Mouse (Mus musculus) urinary bladder, postnatal 25 days (tissue): ENCODE data around the gene Cda.
A peak's percentile ranks its signal among the peaks of the same experiment; 100 is the strongest.

Experiments used
- DNase-seq: peaks from one replicate; pipeline ENCODE4 v3.0.0; 2022; ENCODE audit warnings: low spot score

Cda gene

DNA sequence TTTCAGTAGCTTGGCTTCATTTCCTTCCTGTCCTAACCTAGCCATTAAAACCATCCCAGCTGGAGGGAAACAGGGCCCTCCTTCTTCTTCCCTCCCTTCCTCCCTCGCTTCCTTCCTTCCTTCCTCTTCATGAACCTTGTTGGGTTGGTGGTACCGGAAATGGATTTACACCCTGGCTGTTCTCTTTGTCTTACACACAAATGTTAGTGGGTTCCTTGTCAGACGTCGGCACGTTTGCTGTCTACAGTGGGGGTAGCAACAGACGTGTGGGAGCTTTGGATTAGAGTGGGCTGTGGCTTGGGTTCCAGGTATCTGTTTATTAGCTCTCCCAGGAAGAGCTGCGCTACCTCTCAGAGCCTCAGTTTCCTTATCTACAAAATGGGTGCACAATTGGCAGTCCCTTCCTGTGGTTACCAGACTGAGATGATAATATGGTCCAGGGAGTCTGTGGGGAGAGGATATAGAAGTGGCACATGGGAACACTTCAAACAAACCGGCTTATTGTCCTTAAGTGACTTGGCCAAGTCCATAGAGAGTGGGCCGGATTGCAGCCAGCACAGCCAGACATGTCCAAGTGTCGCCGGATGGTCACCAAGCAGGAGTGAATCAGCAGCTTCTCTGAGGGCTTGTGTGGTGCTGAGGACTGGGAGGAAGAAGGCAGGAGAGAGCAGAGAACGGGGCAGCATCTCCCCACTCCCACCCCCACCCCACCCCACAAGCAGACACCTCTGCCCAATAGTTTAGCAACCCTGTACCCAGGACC is 887 bp upstream of the Cda start:
- no peak for DNase-seq

DNA sequence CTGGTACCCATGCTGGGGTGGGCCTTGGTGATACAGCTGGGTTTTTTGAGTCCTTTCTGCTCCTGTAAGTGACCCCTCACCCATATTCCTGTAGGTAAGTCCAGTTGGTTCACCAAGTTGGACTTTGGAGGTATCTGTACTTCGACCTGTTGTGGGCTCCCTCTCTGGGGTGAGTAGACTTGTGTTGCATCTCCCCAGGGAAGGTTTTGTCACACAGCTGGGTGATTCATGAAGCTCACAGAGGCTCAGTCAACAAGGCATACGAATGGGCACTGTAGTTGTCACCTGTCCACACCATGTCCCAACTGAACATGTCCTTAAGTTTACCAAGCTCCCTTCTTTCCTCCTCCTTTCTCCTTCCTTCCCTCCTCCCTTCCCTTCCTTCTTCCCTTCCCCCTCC is 1.2 kb downstream of the Cda start:
- no peak for DNase-seq

DNA sequence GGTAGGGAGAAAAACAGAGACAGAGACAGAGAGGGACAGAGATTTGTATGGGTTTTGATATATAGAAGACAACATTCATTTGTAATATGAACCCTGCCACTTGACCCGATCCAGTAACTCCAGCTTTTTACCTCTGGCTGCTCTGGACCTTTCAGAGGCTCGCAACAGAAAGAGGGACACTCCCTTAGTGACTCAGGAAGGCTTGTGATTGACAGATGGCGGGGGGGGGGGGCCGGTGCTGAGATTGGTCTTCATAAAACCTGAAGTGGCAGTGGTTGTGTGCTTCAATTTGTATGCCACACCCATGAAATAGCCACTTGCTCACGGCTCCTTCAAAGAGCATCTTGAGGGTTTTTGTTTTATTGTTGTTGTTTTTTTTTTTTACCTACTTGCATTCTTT is 4.3 kb downstream of the Cda start:
- DNase-seq, result no peak

DNA sequence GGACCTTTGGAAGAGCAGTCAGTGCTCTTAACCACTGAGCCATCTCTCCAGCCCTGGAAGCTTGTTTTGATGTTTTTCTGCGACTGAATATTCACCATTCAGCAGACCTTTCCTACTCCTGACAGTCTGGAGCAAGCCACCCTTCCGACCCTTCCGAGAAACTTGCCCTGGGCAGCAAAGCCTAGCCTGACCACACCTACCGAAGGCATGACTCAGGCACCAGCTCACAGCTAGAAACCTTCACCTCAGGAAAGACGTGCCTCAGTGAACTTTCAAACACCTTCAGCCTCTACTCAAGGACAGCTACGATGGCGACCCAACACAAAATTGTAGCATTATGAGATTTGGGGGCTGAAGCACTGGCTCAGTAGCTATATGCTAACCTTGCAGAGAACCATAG is 4.9 kb downstream of the Cda start:
- DNase-seq, result no peak

DNA sequence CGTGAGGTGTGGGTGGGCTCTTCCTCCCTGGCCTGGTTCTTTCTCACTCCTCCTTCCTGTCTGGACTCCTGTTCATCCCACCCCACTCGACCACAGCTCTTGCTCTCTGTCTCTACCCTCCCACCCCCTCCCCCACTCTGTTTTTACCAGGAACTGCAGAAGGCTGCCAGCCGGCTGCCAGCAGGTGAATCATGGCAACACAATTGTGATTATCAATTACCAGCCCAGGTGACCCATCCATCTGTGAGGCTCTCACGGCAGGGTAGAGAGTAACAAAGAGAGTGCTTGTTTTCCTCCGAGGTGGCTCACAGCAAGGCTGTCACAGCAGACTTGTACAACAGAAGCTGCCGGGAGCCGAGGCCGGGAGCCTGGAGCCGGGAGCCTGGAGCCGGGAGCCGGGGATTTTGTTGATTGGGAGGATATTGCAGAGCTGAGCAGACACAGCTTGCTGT is 6.4 kb downstream of the Cda start:
- no peak for DNase-seq

DNA sequence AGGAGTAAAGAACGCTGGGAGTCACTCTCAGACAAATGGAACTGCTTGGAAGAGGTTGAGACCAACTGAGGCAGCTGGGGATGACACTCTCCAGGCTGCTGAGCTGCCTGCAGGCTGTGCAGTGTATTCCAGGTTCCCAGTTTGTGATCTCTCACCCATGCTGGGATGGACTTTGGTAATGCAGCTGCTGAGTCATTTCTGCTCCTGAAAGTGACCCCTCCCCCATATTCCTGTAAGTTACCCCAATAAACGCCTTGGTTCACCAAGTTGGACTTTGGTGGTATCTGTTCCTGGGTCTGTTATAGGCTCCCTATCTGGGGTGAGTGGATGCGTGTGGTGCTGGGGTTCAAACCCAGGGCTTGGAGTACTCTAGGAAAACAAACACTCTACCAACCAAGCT is 9.6 kb downstream of the Cda start:
- no peak for DNase-seq

DNA sequence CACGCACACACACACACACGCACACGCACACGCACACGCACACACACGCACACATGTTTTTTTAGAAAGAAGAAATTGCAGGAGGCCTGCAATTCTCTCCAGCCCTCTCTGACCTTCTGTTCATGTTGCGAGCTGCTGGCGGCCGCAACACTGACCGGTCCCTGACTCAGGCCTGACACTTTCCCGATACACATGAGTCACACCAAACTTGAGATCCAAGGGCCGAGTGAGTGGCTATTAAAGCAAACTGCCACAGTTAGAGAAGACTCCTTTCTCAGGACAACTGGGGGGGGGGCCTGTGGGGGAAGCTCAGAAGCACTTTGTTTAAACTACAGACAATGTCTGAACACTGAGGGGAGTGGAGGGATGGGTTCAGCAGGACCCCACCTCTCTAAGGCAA is 11.2 kb downstream of the Cda start:
- no peak for DNase-seq

DNA sequence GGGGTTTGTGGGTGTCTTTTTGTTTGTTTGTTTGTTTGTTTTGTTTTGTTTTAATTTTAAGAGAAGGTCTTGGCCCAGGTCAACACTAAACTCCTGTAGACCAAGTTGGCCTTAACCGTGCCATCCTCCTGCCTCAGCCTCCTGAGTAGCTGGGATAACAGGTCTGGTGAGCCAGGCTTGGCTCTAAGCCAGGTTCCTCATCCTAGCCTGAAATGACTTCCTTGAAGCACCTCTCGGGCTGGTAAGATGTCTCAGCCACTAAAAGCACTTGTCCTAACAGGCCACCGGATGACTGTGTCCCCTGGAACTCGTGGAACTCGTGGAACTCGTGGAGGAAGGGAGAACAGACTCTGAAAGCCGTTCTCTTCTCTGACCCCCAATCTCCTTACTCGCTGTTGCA is 11.7 kb downstream of the Cda start:
- DNase-seq, result peak; percentile 59

DNA sequence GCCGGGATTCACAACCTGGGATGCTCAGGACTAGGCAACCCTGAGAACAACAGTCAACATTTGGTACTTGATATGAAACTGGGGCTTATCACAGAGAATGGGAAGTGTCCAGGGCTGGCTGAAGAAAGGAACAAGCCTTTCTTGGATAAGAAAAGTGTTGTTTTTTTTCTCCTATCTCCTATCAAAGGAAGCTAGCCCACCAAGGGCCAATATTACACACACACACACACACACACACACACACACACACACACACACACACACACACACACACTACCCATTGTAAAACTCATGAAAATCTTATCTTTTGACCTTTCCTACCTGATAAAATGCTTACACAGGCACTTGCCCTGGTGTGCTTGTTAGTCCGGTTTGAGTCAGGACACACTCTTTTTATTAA is 12.3 kb downstream of the Cda start:
- DNase-seq, result no peak

DNA sequence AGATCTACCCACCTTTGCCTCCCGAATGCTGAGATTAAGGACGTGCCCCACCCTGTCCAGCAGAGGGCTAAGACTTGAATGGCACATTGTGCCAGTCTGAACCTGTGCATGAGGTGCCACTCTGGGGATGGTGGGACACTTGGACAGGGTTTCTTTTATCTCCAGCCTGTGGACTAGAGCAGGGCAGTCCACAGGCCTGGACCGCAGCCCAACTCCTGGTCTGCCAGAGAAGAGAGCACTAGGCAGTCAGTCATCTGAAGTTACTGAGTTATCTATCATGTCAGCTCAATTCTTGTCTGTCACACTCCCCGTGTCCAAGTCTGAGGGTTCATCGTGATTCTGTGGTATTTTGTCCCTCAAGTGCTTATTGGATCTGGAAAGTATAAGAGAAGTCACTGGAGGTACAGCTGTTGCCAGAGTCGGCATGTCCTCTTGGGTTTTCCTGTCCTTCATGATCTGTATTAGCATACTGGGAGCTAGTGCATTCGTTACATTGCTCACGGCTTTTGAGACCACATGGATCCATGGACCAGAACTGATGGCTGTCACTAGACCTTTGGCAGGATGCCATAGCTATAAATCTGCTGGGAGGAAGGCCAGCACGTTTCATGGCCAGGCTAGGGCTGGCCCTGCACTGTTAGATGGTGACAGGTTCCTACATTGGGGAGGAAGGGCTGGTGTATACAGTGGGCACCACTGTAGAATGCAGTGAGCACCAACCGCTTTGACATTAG is 14.2 kb downstream of the Cda start:
- DNase-seq, result no peak

DNA sequence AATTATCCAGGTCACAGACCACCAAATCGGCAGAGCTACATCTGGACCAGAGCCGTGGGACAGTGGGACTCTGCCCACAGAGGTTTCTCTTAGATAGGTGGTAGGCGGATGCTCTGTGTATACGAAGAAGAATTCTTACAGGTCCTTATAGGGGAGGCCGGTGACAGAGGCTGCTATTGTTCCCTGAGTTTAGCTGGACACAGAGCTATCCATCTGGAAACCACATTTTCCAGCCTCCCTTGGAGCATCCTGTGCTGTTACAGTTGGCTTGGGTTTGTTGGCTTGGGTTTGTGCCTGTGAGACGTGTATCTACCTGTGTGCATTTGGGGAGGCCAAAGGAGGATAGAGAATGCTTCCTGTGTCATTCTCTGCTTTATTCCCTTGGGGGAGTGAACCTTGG is 15.1 kb downstream of the Cda start:
- DNase-seq, result no peak

DNA sequence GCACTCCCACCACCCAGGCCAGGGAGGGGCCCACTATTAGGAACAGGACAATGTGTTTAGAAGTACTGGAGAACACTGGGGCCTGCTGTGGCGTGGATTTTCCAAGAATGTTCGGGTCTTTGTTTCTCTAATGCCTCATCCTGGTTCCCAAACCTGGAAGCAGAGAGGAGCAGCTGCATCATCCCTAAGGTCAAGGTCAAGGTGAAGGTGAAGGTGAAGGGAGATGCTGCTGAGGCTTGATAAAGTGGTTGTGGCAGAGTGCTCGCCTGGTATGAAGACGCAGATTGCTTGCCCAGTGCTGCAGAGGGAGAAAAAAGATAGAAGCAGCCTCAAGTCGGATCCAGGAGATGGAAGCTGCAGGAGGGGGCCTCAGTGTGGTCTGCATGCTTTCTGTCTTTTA is 16.0 kb downstream of the Cda start:
- no peak for DNase-seq

DNA sequence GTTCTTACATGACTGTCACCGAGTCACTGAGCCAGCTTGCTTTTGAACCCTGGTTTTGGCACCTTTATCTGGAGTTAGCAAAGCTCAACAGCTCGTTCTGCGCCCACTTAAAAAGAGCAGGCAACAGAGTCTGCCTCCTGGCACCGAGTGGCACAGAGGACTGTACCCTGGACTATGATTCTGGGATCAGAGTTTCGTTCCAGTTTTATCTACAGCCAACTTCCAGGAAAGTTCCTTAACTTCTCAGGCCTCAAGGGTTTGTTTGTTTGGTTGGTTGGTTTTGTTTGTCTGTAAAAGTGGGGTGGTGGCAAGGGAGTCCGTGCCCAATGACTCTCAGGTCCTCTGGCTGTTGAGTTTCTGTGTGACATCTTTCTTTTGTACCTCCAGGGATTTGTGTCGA is 19.1 kb downstream of the Cda start:
- DNase-seq, result no peak

DNA sequence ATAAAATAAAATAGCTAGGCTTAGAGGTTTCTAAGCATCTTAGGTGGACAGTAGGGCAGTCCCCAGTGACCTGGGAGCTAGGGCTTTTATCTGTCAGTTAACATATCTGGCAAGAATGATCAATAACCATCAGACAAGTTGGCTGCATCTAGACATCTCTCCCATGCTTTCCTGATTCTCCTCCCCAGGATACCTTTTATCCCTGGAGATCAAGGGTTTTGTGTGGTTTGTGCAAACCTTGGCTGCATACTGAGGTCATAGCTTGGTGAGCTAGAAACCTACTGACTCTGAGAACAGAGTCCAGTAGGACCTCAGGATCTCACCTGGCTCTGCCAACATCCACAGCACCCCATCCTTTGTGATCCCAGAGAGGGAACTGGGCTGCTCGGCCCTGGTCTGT is 20.5 kb downstream of the Cda start:
- DNase-seq, result no peak

DNA sequence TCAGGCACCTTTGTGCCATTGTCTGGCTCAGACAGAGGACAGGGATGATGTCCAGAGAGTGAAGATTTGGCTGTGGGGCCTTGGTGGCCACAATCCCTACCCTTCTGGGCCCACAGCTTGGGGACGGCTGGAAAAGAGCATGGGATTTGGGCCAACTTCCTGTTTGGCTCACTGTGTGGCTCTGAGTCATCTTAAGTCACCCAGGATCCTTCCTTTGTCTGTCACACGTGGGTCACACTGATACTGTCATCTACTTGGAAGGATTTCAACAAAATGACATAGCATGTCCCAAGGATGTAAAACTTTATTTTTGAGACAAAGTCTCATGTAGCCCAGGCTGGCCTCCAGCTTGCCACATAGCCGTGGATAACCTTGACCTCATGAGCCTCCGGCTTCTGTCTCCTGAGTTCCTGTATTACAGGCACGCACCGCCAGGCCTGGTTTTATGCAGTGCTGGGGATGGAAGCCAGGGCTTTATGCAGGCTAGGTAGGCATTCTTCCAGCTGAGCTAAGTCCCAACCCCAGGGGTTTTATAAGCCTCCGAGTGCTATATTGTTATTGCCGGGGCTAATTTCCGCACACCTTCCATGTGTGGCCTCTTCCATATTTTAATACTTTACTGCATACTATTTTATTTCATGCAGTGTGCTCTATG is 22.8 kb downstream of the Cda start:
- DNase-seq, result no peak

DNA sequence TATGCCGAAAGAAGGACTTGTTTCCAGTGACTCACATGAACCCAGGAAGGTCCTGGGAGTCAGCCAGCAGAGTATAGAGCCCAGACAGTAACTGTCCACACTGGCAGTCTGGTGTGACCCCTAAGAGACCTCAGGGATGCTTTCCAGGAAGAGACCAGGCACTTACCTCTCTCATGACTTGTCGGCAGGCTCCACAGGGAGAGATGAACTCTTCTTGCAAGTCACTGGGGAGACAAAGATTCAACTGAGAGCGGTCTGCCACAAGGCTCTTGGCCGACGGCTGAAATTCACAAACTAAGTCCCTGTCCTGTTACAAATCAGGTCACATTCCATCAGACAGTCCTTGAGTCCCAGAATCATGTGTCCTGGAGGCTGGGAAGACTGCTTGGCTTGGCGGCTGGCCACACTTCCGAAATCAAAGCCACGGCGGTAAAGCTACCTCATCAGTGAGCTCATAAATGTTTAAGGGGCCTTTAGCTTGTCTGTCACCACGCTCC is 24.4 kb downstream of the Cda start:
- DNase-seq, result no peak

DNA sequence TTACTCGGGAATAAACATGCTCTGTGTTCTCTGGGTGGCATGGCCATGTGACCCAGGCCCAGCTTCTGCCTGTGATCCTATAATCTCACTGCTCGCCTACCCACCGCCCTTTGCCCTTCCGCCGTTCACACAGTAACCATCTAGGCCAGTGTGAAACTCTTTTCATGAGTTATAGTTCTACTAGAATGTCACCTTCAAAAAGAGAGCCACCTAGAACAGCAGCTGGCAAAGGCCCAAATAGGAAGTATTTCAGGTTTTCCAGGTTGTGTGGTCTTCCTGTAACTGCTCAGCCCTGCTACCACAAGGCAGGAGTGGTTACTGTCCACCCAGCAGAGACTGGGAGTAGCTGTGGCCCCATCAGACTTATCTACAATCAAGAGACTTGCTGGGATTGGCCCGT is 25.0 kb downstream of the Cda start:
- DNase-seq, result peak; percentile 38

DNA sequence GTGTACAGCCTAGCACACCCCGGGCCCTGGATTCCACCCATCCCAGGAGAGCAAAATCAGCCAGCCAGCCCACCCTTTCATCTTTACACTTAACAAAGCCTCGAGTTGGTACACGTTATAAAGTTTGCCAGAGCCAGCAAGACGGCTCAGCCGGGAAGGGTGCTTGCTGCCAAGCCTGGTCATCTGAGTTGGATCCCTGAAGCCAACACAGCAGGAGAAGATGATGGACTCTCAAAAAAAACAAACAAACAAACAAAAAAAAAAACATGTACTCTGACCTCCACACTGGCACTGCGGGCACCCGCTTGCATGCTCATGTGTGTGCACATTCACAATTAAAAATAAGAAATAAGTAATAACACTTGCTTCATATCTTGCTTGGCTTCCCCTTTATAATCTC is 25.7 kb downstream of the Cda start:
- DNase-seq, result no peak

DNA sequence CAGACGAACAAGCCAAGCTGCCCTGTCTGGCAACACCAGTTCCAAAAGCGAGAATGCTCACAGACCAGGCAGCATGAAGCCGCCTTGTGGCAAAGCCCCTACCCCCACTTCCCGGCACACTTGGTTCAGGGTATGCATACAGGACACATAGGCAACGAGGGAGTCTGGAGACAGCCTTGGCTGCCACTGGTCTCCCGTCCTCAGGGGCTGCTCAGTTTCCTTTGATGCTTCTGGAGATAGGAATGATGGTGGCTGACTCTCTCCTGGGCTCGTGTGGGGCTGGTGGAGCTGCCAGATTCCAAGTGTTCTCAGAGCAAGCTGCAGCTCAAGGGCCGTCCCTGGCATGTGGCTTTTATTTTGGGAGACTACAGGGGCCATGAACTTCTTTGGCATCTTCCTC is 26.4 kb downstream of the Cda start:
- DNase-seq, result no peak

DNA sequence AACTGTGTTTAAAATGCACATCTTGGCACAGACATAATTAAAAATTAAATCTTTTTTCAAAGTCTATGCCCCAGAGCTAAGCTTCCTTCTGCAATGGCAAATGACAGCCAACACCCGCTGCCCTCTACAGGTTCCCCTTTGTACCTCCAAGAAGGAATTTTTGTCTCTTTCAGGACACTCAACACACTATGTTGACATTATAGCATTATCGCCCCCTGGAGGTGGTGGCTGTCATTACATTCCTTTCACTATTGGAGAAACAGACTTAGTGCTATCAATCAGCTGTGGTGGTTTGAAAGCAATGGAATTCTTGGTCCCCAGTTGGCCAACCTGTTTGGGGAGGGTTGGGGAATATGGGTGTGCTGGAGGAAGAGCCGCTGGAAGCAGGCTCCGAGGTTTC is 27.8 kb downstream of the Cda start:
- no peak for DNase-seq

DNA sequence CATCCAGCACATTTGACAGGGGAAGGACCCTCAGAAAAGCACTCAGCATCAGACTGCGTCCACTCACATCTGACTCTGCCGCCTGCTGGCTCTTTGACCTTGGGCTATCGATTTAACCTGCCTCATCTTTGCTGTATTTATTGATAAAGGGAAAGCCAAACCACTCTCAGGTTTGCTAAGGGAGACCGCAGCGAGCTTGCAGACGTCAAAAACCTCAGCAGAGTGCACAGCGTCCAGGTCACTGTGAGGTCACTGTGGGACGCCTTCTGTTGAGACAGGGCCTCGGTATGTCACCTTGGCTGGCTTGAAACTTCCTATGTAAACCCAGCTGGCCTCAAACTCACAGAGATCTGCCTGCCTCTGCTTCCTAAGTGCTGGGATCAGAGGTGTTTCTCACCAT is 30.5 kb downstream of the Cda start:
- DNase-seq, result no peak

DNA sequence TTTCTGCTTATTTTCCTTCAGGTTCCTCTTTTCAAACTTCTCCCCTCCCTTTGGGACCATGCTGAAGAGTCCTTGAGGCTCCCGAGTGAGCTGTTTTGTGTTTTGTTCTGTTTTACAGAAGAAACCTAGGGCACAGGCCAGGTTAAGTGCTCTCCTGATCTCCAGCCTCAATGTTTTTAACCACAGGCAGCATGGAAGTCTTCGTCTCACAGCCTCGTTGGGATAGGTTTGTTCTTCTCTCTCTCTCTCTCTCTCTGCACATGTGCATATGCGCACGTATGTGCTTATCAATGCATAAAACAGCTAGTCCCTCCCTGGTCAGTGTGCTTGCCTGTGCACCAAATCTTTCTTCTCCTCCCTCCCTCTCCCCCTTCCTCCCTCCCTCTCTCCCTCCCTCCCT is 30.9 kb downstream of the Cda start:
- DNase-seq, result no peak

DNA sequence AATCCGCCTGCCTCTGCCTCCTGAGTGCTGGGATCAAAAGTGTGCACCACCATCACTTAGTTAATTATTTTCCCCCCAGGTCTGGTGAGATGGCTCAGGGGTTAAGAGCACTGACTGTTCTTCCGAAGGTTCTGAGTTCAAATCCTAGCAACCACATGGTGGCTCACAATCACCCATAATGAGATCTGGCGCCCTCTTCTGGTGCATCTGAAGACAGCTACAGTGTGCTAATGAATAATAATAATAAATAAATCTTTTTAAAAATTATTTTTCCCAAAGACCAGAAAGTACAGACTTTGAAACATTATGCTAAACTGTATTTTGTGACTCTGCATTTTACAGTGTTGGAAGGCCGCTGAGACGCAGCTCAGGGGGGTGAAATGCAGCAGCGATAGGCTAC is 32.1 kb downstream of the Cda start:
- DNase-seq, result no peak
